Mouse (Mus musculus) right cerebral cortex, postnatal 4 days (tissue): ENCODE measurements around the gene Olfr523.
A peak's percentile ranks its signal among the peaks of the same experiment; 100 is the strongest.
"Not testable (repeated sequence)": the region's sequence is repeated elsewhere in the genome, so short reads cannot be mapped to it uniquely, and the experiment has no call there.

Source experiments
- DNase-seq: peaks from one replicate; pipeline ENCODE4 v3.0.0-alpha.2; 2022

Gene Olfr523

DNA sequence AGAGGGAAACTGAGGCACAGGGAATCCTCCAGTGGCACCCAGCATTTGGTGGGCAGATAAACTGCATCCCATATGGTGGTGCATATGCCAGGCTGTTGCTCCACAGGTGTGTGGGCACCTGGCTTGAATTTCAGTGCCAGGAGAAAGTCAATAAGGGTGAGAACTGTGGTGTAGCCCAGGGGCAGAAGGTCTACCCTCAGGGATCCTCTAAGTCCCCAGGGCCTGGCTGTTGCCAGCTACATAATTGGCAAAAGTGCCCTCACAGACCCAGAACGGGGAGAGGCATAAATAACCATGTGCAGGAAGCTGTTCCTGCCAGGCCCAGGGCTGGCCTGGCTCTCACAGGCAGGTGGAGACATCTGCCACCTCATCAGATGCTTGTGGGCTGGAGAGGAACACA lies at the start of gene Olfr523:
Gene Olfr523 (plus strand): TSS at position 282 of the 400 bp plus-strand sequence.
- DNase-seq, result no peak

DNA sequence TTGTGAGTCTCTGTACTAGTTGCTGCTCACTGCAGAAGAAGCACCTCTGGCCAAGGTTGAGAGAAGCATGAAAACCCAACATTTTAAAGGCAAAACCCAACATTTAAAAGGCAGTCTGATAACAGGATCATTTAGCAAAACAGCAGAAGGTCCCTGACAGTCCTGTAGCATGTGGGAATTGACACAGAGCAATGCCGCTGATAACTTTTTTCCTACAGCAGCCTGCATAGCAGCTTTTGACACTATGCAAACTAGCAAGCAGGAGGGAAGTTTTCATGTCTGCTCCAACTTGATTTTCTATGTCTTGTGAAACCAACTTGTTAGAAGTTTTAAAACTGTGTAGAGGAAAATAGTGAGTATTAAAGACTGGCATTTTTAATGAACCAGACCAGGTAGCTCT lies 48.6 kb upstream of the Olfr523 start:
- no peak for DNase-seq

DNA sequence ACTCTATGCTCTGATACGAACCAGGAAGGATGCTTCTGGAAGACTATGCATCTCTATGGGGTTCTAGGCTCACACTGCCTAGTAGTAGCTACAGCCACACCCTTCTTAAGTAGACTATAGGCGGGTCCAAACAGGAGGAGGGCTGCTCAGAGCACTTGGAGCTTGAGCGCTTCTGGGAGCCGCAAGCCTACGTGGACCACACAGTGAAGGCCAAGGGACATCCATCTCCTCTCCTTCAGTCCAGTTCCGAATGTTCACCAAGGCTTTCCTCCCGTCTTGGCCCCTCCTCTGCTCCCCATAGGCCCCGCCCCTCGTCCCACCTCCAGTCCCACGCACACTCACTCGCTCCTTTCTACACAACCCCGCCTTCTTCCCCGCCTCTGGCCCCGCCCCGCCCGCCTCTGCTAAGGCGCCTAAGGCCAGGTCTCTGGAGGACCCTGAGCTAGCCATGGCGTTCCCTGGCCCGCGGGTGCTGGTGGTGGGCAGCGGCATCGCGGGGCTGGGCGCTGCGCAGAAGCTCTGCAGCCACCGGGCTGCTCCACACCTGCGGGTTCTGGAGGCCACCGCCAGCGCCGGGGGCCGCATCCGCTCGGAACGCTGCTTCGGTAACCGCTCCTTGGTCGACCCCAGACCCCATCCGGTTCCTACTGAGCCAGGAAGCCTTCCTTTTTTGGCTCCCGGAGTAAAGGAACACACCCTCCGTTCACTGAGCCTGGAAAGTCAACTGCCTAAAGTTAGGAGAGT lies 47.6 kb upstream of the Olfr523 start:
- peak; percentile 84 for DNase-seq

DNA sequence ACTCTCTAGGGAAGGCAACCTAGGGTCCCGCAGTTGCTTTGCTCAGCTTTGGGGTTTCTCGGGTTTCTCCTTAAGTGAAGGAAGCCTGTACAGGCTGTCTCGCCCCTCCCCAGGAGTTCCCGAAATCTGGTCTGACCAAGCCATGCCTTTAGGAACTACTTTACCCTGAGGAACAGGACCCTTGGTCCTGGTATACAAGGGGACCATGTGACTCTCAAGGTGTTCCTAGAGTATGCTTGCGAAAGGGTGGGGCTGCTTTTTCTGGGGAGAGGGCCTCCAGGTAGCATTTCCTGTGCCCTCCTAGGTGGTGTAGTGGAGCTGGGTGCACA lies 47.0 kb upstream of the Olfr523 start:
- DNase-seq, result no peak

DNA sequence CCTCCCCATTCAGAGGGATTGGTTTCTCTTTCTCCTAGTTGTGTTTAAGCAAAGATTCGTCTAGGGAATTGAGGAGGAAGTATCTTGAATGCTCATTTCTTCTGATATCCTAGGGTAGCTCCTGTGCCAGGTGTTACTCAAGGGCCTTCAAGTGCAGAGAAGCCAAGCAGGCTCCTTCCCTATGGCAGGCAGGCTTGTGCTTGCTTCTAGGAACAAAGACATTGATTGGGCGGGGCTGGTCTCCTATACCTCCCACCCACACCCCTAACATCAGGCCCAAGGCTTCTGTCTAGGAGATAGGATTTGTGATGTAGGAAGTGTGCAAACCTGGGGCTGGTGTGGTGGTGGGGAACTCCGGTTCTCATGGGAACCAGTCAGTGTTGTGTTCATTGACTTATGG lies 46.1 kb upstream of the Olfr523 start:
- DNase-seq, result no peak

DNA sequence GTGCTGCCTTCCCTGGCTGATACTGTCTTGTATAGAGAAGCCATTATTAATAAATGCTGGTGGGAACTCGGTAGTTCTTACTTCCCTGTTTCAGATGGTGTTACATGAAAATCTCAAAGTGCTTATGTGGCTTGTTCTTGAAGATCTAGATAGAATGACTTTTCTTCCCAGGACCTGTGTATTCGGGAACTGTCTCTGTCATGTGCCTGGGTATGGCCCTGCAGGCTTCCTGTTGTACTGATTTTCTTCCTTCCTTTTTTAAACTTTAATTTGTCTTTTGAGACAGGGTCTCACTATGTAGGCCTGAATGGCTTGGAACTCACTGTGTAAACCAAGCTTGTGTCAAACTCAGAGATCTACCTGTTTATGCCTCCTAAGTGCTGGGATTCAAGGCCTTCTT lies 45.1 kb upstream of the Olfr523 start:
- no peak for DNase-seq

DNA sequence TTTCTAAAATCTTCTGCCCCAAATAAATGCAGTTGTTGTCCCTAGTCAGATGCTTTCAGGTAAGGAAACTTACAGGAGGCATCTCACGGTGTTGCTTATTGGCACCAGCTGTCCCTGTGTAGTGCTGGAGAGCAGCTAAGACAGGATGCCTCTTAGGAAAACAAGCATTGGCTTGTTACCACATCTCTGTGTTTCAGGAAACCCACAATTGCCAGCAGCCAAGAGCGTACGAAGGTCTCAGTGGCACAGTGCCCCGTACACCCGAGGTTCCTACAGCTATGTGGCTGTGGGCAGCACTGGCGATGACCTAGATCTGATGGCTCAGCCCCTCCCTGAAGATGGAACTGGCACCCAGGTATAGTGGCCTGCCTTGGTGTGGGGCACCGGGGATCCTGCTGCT lies 40.8 kb upstream of the Olfr523 start:
- not testable (repeated sequence) for DNase-seq

DNA sequence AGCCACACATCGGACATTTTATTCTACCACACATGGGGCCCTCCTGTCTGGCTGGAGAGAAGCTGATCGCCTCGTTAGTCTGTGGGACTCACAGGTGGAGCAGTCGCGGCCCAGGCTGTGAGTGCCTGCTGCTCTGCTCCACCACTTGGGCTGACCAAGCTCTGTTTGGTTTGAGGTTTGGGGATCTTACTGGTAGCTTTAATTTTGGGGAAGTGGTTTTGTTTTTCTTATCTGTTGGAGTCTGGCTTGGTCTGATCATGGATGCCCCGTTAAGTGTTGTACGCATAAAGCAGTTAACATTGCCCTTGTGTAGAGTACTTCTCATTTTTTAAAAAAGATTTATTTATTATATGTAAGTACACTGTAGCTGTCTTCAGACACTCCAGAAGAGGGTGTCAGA lies 39.0 kb upstream of the Olfr523 start:
- not testable (repeated sequence) for DNase-seq

DNA sequence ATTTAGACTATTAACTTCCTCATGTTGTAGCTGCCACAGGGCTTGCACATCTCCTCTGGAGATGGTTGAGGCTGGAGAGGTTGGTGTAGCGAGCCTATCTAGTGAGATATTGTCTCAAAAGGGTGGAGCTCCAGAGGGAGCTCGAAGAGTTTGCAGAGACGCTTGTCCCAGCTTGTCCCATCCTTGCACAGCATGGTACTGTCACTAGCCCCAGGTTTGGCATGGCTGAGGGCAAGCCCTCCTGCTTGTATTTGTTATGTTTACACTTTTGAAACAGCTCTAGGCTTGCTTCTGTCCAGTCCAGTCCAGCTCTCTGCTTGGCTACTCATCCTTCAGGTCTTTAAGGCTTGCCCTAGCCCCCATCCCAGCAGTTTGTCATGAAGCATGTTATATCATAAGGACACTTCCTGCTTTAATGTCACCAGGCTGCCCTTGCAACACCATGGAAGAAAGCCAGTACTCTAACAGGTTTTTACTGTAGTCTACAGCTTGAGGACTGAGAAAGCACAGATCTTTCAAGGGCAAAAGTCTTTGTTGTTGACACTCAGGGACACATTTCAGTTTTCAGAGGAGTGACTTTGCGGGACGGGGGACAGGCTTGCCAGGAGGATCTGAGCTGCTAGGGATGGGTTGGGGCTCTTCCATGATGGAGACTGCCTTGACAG lies 37.8 kb upstream of the Olfr523 start:
- DNase-seq, result no peak

DNA sequence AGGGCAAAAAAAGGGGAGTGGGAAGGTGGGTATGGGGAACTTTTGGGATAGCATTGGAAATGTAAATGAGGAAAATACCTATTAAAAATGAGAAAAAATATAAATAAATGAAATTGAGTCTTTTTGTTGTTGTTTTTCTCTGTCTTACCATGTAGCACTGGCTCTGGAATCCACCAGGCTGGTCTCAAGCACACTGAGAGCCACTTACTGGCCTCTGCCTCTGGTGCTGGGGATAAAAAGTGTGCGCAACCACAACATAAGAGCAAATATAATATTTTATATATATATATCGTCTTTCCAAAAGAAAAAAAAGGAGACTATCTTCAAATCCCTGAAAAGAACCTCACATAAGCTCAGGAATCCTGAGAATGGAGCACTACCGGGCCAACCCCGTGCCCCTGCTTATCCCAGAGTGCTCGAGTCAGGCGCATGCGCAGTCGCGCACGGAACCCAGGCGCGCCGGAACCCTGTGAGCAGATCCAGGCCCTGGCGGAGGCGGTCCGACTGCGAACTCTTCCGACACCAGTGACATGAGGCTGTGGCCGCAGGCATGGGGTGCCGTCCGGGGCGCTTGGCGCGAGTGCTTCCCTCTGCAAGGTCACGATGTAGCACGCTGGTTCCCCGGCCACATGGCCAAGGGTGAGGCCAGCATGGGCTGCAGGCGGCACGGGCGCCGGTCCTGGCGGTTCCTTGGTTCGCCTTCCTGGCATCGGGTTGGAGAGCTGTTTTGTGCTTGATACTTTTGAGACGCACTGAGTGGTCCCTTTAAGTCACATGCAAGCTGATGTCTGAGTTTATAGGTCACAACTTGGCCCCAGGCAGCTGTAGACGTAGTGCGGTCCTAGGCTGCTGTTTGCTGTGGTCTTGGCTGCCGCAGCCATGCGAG lies 35.6 kb upstream of the Olfr523 start, which contains the start of gene Mtg1:
Gene Mtg1 (plus strand): TSS at position 430 of the 886 bp plus-strand sequence.
- DNase-seq, result peak; percentile 99

DNA sequence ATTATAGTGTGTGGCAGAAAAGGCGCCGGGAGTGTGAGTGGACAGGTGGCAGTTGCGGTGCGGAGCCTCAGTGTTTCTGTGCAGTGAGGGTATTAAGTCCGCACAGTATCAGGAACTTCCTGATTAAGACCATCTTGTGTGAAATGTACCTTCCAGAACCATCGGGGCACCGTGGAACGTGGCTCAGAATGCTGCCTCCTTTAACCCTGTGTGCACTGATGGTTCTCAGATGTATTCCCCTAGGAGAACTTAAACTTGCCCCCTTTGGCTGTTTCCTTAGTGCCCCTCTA lies 35.1 kb upstream of the Olfr523 start:
- DNase-seq, result no peak

DNA sequence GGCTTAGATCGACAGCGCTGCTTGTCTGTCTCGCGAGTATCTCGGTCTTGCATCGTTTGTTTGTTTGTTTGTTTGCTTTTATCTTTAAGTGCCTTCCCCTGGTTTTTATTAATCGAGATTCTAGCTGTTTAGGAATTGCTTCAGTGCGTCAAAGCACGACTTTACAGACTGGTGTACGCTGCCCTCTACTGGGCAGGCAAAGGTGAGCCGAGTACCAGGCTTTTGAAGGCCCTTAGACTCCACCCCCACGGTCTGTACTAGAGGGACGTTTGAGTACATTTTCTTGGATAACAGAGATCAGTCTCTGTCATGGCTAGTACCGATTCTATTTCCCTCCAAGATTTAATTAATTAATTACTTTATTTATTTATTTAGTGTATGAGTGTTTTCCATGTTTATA lies 31.7 kb upstream of the Olfr523 start:
- peak; percentile 29 for DNase-seq

DNA sequence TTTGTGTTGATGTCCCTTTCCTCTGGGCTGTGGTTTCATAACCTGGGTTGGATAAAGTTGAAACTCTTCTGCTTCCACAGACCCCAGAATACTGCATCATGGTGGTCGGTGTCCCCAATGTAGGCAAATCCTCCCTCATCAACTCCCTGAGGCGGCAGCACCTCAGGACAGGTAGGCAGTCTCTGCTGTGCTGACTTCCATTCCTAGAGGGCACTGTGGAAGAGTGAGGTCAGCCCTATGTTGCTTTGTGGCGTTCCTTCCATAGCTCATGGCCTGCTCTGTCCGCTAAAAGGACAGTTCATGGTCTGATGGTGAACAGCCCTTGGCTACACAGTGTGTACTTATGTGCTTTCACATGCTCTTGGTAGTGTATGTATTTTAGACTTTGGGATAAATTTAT lies 28.5 kb upstream of the Olfr523 start:
- no peak for DNase-seq

DNA sequence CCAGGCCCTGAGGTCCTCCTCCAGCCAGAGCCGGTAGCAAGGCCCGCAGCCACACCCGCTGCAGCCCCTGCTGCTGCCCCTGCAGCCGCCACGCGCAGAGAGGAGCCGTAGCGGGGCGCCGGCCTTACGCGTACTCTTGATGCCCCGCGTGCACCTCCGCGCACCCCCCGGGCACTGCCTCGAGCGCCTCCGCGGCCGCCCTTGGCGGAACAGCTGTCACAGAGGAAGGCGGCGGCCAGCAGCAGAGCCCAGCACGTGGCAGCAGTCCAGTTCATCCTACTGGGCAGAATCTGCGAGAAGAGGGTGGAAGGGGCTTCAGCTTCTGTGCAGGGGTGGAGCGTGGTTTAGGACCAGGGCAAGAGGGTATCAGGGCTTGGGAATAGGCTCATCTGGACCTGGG lies 19.6 kb upstream of the Olfr523 start:
- DNase-seq, result peak; percentile 60

DNA sequence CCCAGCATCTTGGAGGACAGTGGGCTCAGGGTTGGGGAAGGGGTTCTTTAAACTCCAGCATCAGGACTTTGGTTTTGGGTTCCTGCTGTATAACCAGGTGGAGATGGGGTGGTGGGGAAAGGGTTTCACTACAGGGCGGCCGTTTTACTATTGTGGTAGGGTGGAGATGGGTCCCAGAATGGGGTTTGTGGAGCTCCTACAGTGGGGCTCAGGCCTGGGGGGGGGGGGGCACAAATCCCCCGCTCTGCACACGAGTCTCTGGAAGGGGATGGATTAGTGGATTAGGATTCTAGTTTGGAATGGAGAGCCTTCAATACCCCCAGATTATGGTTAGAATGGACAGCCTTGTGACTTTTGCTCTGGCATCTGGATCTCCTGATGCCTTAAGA lies 19.2 kb upstream of the Olfr523 start:
- no peak for DNase-seq

DNA sequence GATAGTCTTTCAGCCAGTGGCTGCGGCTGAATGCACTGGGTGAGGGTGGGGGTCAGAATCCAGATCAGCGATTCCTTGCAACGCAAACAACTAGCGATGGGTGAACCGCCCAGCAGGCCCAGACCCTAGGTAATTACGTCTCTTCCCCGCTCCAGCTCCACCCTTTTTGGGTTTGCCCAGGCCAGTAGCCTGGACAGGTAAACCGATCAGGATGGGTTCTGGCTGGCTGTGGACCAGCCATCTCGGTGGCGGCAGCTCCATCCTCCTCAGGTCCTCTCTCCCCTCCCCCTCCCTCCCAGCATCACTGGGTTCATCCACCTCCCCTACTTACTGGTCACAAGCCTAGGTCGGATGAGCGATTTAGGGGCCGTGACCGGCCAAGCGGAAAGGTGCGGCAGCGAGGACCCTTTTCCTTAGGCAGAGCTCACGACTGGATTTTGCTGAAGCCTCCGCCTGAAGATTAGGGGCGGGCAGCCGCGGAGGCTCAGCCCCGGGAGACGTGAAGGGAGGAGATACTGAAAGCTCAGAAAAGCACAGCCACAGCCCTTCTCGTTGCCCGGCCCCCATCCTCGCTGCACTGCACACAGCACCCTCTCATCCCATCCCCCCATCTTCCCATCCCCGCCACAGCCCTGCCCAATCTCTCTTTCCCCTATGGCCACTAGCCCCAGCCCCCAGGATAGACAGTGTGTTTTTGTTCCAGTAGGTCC lies 18.6 kb upstream of the Olfr523 start, which contains the start of gene Sprn:
Gene Sprn (minus strand): TSS at position 660 of the 710 bp plus-strand sequence.
- DNase-seq, result peak; percentile 72

DNA sequence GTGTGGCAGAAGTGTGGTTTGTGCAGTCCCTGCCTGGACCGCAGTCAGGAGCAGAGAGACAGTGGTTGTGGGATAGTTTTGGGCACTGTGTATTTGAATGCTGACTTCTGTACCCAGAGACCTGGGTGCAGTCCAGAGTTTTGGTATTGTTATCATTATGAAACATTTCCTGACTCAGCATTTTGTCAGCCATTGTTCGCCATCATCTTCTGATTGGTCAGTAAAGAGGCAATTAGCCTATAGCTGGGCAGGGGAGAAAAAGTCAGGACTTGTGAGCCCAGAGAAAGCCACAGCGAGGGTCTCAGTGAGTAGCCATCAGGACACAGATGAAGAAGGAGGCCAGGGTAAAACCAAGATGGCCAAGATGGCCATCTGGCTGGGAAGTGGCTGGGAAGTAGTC lies 12.7 kb upstream of the Olfr523 start:
- no peak for DNase-seq

DNA sequence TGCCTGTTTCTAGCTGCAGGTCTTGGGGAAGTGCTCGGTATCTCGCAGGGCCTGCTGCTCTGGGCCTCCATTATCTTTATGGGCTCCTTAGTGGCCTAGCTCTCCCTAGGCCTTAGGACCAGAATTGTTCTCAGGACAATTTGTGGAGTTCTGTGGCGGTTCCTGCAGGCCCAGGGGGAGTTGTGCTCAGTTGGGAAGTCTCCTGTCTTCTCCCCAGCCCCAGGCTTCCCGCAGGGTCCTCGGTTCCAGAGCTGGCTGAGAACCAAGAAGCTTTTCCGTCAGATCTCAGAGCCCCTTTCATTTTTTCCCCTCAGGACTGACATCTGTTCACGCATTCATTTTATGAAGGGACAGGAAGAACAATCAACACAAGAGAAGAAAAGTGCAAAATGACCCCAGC lies 8.4 kb upstream of the Olfr523 start, which contains the start of gene Olfr522:
Gene Olfr522 (minus strand): TSS at position 101 of the 400 bp plus-strand sequence.
- DNase-seq, result no peak

DNA sequence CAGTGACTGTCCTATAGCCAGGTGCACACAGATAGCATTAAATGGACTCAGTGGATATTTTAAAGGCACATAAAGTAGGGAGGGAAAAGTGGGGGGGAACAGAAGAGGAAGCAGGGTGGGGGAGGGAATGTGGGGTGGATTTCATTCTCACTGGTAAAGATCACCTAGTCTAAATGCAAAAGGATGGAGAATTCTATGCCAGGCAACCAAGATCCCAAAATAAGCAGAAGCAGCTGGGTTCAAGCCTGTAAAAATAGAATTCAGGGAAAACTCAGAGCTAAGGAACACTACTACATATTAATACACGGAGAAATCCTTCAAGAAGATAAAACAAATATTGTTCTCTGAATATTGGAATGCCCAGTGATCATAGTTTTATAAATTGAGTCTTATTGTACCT lies 5.1 kb upstream of the Olfr523 start:
- no peak for DNase-seq

DNA sequence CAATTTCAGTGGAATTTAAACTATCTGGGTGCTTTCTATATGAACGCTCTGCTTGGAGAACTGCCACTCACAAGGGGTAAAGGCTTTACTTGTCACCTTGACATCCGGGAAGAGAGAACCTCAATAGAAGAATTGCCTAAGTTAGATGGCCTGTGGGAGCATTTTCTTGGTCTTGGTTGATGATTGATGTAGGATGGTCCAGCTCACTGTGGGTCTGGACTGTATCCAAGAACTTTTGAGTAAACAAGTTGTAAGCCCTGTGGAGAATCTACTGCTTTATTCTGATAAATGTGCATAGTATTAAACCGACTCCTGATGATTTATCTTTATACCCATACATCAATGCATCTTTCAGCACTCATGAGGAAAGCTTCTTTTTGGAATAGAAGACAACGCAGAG lies 3.6 kb upstream of the Olfr523 start:
- no peak for DNase-seq

DNA sequence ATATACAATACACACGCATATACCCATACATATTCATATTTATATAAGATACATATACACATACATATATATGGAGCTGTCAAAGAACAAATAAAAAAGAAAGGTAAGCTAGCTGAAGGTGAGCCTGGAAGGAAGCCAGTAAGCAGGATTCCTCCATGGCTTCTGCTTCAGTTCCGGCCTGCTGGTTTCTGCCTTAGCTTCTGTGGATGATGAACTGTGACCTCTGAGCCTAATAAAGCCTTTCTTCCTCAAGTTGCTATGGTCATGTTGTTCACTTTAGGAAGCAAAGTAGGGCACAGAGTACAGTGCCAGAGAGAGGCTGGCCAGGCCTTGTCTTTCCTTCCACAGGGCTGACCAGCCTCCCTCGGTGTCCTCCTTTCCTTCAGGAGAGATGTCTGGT lies 2.2 kb upstream of the Olfr523 start:
- no peak for DNase-seq

DNA sequence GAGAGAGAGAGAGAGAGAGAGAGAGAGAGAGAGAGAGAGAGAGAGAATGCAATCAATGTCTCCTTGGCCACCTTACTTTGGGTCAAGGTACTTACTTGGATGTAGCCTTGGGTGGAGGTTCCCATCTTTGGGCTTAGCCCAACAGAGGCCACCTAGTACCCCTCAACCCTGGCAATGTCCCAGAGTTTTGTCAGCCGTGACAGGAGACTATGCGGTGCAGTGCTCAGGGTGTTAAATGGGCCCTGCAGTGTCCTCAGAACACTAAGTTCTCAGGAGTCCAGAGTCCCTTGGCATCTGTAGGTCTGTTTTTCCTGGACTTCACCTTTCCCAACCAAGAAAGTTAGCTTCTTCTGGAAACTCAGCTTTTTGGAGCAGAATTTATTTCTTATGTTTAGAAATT lies 6.2 kb downstream of the Olfr523 start:
- no peak for DNase-seq

DNA sequence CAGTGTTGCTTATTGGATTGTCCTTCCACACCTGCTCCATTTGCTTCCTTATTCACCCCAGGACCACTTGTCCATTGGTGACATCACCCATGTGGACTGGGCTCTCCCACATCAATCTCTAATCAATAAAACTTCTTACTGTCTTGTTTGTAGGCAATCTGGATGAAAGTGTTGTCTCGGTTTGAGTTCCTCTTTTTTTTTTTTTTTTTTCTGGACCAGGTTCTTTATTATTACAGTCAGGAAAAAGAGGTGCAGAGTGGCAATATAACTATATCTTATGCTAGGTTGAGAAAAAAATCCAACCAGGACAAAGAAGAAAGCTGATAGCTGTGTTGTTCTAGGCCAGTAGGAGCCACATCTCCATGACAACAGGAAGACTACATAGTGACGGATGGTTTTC lies 7.7 kb downstream of the Olfr523 start:
- no peak for DNase-seq
